Mouse (Mus musculus): ENCODE data around the gene Adamtsl5. TPM values are rescaled to one million over a fixed set of nuclear protein-coding genes. Genes with fewer than 3 reads are reported as not detected.

The Adamtsl5 gene
- total and polyA plus RNA-seq, 3 experiments, result 71.9 to 85.2 (median 84.5) TPM

DNA sequence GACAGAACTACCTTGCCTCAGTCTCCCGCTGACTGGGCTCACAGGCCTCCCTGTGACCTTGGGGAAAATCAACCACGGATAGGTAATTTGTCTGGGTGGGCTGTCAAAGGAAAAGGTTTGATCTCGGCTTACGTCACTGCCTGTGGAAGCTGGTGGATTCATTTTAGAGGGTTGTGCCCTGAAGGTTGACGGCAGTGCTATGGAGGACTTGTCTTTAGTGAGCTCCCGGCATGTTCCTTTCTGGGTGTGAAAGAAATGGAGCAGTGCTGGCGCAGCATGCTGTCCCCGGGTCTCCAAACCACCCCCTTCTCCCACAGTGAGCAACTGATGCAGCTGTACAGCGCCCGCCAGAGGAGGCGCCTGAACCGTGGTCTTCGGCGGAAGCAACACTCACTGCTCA is 54.9 kb downstream of the Adamtsl5 start:
- Histone ChIP-seq H3K36me3 (ENCODE audit: control insufficient read depth, insufficient read depth, low read length) (no peaks in the 10 kb centered on the region), H3K4me3 (peak overlapping the region; percentile 97), H3K9ac (ENCODE audit: low read depth, low read length) (peak overlapping the region; percentile 81), H3K27me3 (ENCODE audit: control insufficient read depth, insufficient read depth, low read length) (no peaks in the 10 kb centered on the region), H3K27ac (peak overlapping the region; percentile 83), H3K4me1 (ENCODE audit: control insufficient read depth, insufficient read depth, low read length) (peaks cover 7% of the 10 kb centered on the region), H3K79me2 (replicated peaks; ENCODE audit: control insufficient read depth, insufficient read depth, low read length) (no peaks in the 10 kb centered on the region)
- WGBS, result 26% methylated on average over 14 of the region's 14 CpGs
- intact Hi-C loops (cut with DNase I), result loop anchor here (2.0 to 10.0 kb wide), 2 partner anchors 29 to 261 kb away; no protein-coding TSS in a partner anchor
- TF ChIP-seq EP300 (IDR thresholded peaks at IDR 0.05; ENCODE audit: insufficient read depth, low read depth, low read length), result no peak
- TF ChIP-seq POLR2A (IDR thresholded peaks at IDR 0.05; ENCODE audit: insufficient read depth, low read depth, low read length), result no peak
- no peak for TF ChIP-seq CTCF (IDR thresholded peaks at IDR 0.05)
- no peak for DNase-seq

DNA sequence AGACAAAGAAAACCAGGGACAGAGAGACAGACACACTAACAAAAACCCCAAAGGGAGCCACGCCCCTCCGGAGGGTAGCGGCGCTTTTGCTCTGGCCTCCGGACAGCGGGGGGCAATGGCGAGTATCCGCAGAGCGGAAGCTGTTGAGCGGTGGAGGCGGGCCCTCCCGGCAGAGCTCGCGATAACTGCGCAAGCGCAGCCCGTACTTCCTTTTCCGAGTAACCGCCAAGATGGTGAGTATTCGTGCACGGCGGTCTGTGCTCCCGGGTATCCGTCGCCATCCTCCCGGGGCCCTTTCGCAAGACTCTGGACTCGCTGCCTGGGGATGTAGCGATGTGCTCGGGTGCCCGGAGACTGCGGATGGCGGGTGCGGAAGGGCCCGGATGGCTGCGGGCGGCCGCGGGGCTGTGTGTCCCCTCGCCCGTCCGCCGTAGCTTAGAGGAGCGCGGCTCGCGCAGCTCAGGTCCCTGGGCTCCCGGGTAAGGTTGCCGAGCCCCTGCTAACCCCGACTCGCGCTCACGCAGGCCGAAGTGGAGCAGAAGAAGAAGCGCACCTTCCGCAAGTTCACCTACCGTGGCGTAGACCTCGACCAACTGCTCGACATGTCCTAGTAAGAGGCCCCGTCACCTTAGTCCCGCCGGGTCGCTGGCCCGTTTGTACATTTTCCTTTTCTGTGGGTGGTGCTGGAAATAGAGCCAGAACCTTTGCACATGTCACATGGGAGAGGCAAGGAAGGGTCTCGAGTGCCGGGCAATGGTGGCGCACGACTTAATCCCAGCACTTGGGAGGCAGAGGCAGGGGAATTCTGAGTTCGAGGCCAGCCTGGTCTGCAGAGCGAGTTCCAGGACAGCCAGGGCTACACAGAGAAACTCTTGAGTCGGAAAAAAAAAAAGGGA is 55.7 kb downstream of the Adamtsl5 start, which contains the start of gene Rps15:
Gene Rps15, plus strand, starts transcription at position 203 of the 896 bp plus-strand sequence.
- peak within 1 kb of the TSS; percentile 97 for H3K4me3 ChIP-seq
- H3K27ac ChIP-seq, result peak within 1 kb of the TSS; percentile 83
- peak within 1 kb of the TSS; percentile 81 for H3K9ac ChIP-seq (ENCODE audit: low read depth, low read length)
- no peaks in the 10 kb centered on the region for H3K79me2 ChIP-seq (replicated peaks; ENCODE audit: control insufficient read depth, insufficient read depth, low read length)
- TF ChIP-seq EP300 (IDR thresholded peaks at IDR 0.05; ENCODE audit: insufficient read depth, low read depth, low read length), result peak; percentile 86
- TF ChIP-seq CTCF (IDR thresholded peaks at IDR 0.05), result peak; percentile 97
- peak; percentile 98 for TF ChIP-seq POLR2A (IDR thresholded peaks at IDR 0.05; ENCODE audit: insufficient read depth, low read depth, low read length)
- no peaks in the 10 kb centered on the region for H3K27me3 ChIP-seq (ENCODE audit: control insufficient read depth, insufficient read depth, low read length)
- H3K4me1 ChIP-seq (ENCODE audit: control insufficient read depth, insufficient read depth, low read length), result peaks cover 7% of the 10 kb centered on the region
- intact Hi-C loops (cut with DNase I), result loop anchor here (2.0 to 10.0 kb wide), 2 partner anchors 28 to 262 kb away; no protein-coding TSS in a partner anchor
- no peaks in the 10 kb centered on the region for H3K36me3 ChIP-seq (ENCODE audit: control insufficient read depth, insufficient read depth, low read length)
- DNase-seq, result peak; percentile 94
- WGBS, result under 1% methylated on average over 72 of the region's 72 CpGs

Small RNA genes lying within 50 kb of the gene (microRNA-seq; reads per million reads assigned to microRNA genes)
- gene Gm22721, result 0 reads per million in 2 experiments

Other genes starting within 250 kb of the Adamtsl5 start
- 10 to 100 TPM; 10.6 to 11.2 TPM for gene Sbno2, start 242.8 kb downstream of the Adamtsl5 start, total RNA-seq (2021)
- 16.9 and 18.0 TPM in 2 replicates for gene Sbno2, start 242.8 kb downstream of the Adamtsl5 start, polyA plus RNA-seq (2012; rRNA removed)
- 100 to 1,000 TPM; 140 to 161 TPM for gene Stk11, start 232.6 kb downstream of the Adamtsl5 start, total RNA-seq (2021)
- 127 and 144 TPM in 2 replicates for gene Stk11, start 232.6 kb downstream of the Adamtsl5 start, polyA plus RNA-seq (2012; rRNA removed)
- 1,000 to 10,000 TPM; 1,015 to 1,150 TPM for gene Atp5d, start 209.8 kb downstream of the Adamtsl5 start, total RNA-seq (2021)
- gene Atp5d, start 209.8 kb downstream of the Adamtsl5 start, polyA plus RNA-seq (2012; rRNA removed), result 1,139 and 1,938 TPM in 2 replicates
- gene Cbarp, start 207.6 kb downstream of the Adamtsl5 start, total RNA-seq (2021), result 1 to 10 TPM; 3.9 to 4.9 TPM
- gene Cbarp, start 207.6 kb downstream of the Adamtsl5 start, polyA plus RNA-seq (2012; rRNA removed), result 3.0 and 4.3 TPM in 2 replicates
- 100 to 1,000 TPM in 1 of 2 experiments, 10 to 100 TPM in 1; 96.2 to 102 TPM for gene Midn, start 200.1 kb downstream of the Adamtsl5 start, total RNA-seq (2021)
- gene Midn, start 200.1 kb downstream of the Adamtsl5 start, polyA plus RNA-seq (2012; rRNA removed), result 50.1 and 74.5 TPM in 2 replicates
- 10 to 100 TPM; 34.2 to 43.2 TPM for gene Cirbp, start 182.4 kb downstream of the Adamtsl5 start, total RNA-seq (2021)
- gene Cirbp, start 182.4 kb downstream of the Adamtsl5 start, polyA plus RNA-seq (2012; rRNA removed), result 62.5 and 85.8 TPM in 2 replicates
- 1 to 10 TPM; 5.9 to 6.0 TPM for gene 1600002K03Rik, start 175.5 kb downstream of the Adamtsl5 start, total RNA-seq (2021)
- gene 1600002K03Rik, start 175.5 kb downstream of the Adamtsl5 start, polyA plus RNA-seq (2012; rRNA removed), result 5.6 and 6.3 TPM in 2 replicates
- 1 to 10 TPM in 1 of 2 experiments, under 1 TPM in 1; 0.86 to 1.1 TPM for gene Efna2, start 168.9 kb downstream of the Adamtsl5 start, total RNA-seq (2021)
- 1.2 and 1.7 TPM in 2 replicates for gene Efna2, start 168.9 kb downstream of the Adamtsl5 start, polyA plus RNA-seq (2012; rRNA removed)
- 10 to 100 TPM; 11.1 to 11.8 TPM for gene Mum1, start 122.0 kb downstream of the Adamtsl5 start, total RNA-seq (2021)
- gene Mum1, start 122.0 kb downstream of the Adamtsl5 start, polyA plus RNA-seq (2012; rRNA removed), result 18.0 and 19.4 TPM in 2 replicates
- gene Ndufs7, start 99.3 kb downstream of the Adamtsl5 start, total RNA-seq (2021), result 1,000 to 10,000 TPM in 1 of 2 experiments, 100 to 1,000 TPM in 1; 943 to 1,108 TPM
- gene Ndufs7, start 99.3 kb downstream of the Adamtsl5 start, polyA plus RNA-seq (2012; rRNA removed), result 1,263 and 1,990 TPM in 2 replicates
- gene Gamt, start 87.4 kb downstream of the Adamtsl5 start, total RNA-seq (2021), result 1 to 10 TPM; 8.3 to 8.4 TPM
- 8.0 and 11.0 TPM in 2 replicates for gene Gamt, start 87.4 kb downstream of the Adamtsl5 start, polyA plus RNA-seq (2012; rRNA removed)
- 10 to 100 TPM; 56.4 to 57.9 TPM for gene Dazap1, start 86.9 kb downstream of the Adamtsl5 start, total RNA-seq (2021)
- 37.6 and 41.0 TPM in 2 replicates for gene Dazap1, start 86.9 kb downstream of the Adamtsl5 start, polyA plus RNA-seq (2012; rRNA removed)
- 100 to 1,000 TPM; 748 to 861 TPM for gene Rps15, start 56.0 kb downstream of the Adamtsl5 start, total RNA-seq (2021)
- 880 and 1,041 TPM in 2 replicates for gene Rps15, start 56.0 kb downstream of the Adamtsl5 start, polyA plus RNA-seq (2012; rRNA removed)
- gene Apc2, start 52.4 kb downstream of the Adamtsl5 start, total RNA-seq (2021), result 1 to 10 TPM; 2.3 to 2.6 TPM
- 2.4 and 2.7 TPM in 2 replicates for gene Apc2, start 52.4 kb downstream of the Adamtsl5 start, polyA plus RNA-seq (2012; rRNA removed)
- 10 to 100 TPM; 13.3 to 14.5 TPM for gene 2310011J03Rik, start 27.9 kb downstream of the Adamtsl5 start, total RNA-seq (2021)
- 27.3 and 28.9 TPM in 2 replicates for gene 2310011J03Rik, start 27.9 kb downstream of the Adamtsl5 start, polyA plus RNA-seq (2012; rRNA removed)
- gene Pcsk4, start 18.9 kb downstream of the Adamtsl5 start, total RNA-seq (2021), result 1 to 10 TPM; 1.4 to 1.8 TPM
- gene Pcsk4, start 18.9 kb downstream of the Adamtsl5 start, polyA plus RNA-seq (2012; rRNA removed), result 4.5 and 4.9 TPM in 2 replicates
- gene Reep6, start 18.5 kb downstream of the Adamtsl5 start, total RNA-seq (2021), result 1 to 10 TPM; 2.8 to 3.6 TPM
- 2.9 and 4.1 TPM in 2 replicates for gene Reep6, start 18.5 kb downstream of the Adamtsl5 start, polyA plus RNA-seq (2012; rRNA removed)
- gene Plk5, start 8.0 kb upstream of the Adamtsl5 start, total RNA-seq (2021), result under 1 TPM; 0.50 to 0.63 TPM
- 2.0 and 2.7 TPM in 2 replicates for gene Plk5, start 8.0 kb upstream of the Adamtsl5 start, polyA plus RNA-seq (2012; rRNA removed)
- gene Mex3d, start 39.2 kb upstream of the Adamtsl5 start, total RNA-seq (2021), result 1 to 10 TPM; 7.3 to 7.5 TPM
- gene Mex3d, start 39.2 kb upstream of the Adamtsl5 start, polyA plus RNA-seq (2012; rRNA removed), result 5.8 and 7.9 TPM in 2 replicates
- gene Mbd3, start 51.1 kb upstream of the Adamtsl5 start, total RNA-seq (2021), result 10 to 100 TPM; 86.5 to 95.2 TPM
- 91.4 and 95.1 TPM in 2 replicates for gene Mbd3, start 51.1 kb upstream of the Adamtsl5 start, polyA plus RNA-seq (2012; rRNA removed)
- gene Uqcr11, start 58.4 kb upstream of the Adamtsl5 start, total RNA-seq (2021), result 1,000 to 10,000 TPM; 1,743 to 1,981 TPM
- 5,192 and 5,251 TPM in 2 replicates for gene Uqcr11, start 58.4 kb upstream of the Adamtsl5 start, polyA plus RNA-seq (2012; rRNA removed)
- 10 to 100 TPM; 16.5 to 18.0 TPM for gene Tcf3, start 85.2 kb upstream of the Adamtsl5 start, total RNA-seq (2021)
- 20.1 and 25.0 TPM in 2 replicates for gene Tcf3, start 85.2 kb upstream of the Adamtsl5 start, polyA plus RNA-seq (2012; rRNA removed)
- gene Onecut3, start 146.4 kb upstream of the Adamtsl5 start, total RNA-seq (2021), result under 1 TPM in 1 of 2 experiments, not detected in 1; 0.05 TPM
- 0.06 and 0.09 TPM in 2 replicates for gene Onecut3, start 146.4 kb upstream of the Adamtsl5 start, polyA plus RNA-seq (2012; rRNA removed)
- gene Atp8b3, start 190.7 kb upstream of the Adamtsl5 start, total RNA-seq (2021), result not detected
- gene Atp8b3, start 190.7 kb upstream of the Adamtsl5 start, polyA plus RNA-seq (2012; rRNA removed), result 0.39 and 0.50 TPM in 2 replicates
- gene Rexo1, start 213.1 kb upstream of the Adamtsl5 start, total RNA-seq (2021), result 10 to 100 TPM; 11.6 to 12.3 TPM
- 19.5 and 19.8 TPM in 2 replicates for gene Rexo1, start 213.1 kb upstream of the Adamtsl5 start, polyA plus RNA-seq (2012; rRNA removed)
- 1 to 10 TPM; 4.0 to 4.4 TPM for gene Klf16, start 228.9 kb upstream of the Adamtsl5 start, total RNA-seq (2021)
- gene Klf16, start 228.9 kb upstream of the Adamtsl5 start, polyA plus RNA-seq (2012; rRNA removed), result 3.6 and 5.5 TPM in 2 replicates
- 10 to 100 TPM; 40.2 to 46.9 TPM for gene Abhd17a, start 241.9 kb upstream of the Adamtsl5 start, total RNA-seq (2021)
- 67.3 and 80.0 TPM in 2 replicates for gene Abhd17a, start 241.9 kb upstream of the Adamtsl5 start, polyA plus RNA-seq (2012; rRNA removed)